Mouse (Mus musculus): ENCODE results near the gene Lrfn4.

DNA sequence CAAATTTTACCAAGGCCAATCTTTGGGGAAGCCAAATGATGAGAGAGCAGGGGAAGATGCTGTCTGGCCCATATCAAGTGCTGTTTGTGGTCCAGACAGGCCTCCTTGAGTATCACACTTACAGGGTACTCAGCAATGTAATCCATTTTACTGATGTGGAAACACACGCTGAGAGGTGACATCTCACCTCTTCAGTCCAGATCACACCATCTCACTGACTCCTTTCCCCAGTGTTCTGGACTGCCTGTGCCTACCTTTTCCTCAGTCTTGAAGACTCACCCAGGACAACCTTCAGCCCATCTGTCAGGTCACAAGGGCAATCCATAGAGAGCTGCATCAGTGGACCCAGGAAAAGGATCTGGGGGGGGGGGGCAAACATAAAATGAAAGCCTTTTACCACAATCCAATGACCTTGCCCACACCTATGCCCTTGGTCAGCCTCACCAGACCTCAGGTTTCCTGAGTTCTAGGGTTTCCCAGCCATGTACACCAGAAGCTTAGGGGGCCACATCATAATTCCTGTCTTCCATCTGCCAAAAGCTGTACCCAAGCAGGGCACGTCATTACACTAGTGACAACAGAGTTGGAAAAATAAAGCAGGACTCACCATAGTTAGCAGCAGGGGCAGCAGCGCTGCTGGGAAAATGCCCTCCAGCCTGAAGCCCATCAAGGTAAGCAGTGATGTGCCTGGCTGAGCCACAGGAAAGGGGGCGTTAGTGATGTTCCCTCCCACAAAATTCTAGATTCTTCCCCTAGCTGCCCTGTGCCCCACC is 9.1 kb upstream of the Lrfn4 start:
- no peak for TF ChIP-seq CTCF (conservative IDR thresholded peaks at IDR 0.05; ENCODE audit: insufficient read depth, insufficient read length, low read depth, low read length)
- no peak for TF ChIP-seq POLR2A (IDR thresholded peaks at IDR 0.05; ENCODE audit: low read depth, low read length)

Data from kidney, adult 2 months (tissue).